Mouse (Mus musculus): Measurements from ENCODE around the gene Kalrn.

DNA sequence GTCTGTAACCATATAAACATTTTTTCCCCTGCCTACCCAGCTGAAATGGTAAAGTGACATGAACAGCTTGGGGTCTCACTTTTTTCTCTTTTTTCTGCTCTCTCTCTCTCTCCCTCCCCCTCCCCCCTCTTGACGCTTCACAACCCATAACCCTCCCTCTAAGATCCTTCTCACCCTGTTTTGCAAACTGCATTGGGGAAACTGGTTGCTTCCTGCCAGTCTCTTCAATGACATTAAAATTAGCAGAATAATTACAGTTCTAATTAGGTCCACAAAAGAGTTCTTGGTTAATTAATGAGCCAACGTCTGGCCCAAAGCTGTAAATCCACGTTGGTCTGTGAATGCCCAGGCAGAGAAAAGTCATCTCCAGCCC, 478.3 kb downstream of the Kalrn start:
- no peak for TF ChIP-seq GATA1 (IDR thresholded peaks at IDR 0.05; ENCODE audit: borderline replicate concordance, low read length)
- no peak for TF ChIP-seq FLI1 (IDR thresholded peaks at IDR 0.05; ENCODE audit: low read length)

Data from megakaryocyte, embryonic 14.5 days (primary cell).